In the genomic region with DNA sequence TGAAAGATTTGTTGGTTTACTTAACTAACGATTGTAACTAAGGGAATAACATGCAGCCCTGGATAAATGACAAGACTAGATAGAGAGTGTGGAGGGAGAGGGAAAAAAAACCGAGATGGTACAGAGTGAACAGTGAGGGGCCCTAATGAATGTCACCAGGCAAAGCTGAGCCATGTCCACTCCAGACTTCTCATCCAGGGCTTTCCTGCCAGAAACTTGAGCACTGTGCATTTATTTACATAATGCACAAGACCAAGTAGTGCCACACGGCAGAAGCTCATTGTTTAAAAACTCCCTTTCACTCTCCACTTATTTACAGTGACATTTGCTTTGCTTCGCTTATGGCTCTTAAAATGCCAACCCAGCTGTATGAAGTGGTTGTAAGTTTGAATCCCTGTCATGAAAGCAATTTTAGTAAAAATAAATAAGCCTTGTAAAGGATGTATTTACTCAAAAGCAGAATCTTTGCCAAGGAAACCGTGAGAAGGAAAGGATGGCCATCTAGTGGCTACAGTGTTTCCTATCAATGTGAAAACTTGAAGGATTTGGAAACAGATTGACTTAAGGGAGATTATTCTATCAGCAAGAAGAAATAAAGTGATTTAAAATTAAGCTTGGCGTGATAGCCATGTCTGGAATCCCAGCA, we compare ENCODE assay signal across 12 mouse cellular contexts. TPM values are rescaled to one million over a fixed set of nuclear protein-coding genes. Genes with fewer than 3 reads are reported as not detected.
DNase-seq lines count a peak whose midpoint lies in the region; ATAC-seq and TF ChIP-seq lines count a peak whose summit lies in the region.
"Had no signal": no experiment of that assay in that cellular context is flagged by ENCODE, and none has a peak within 500 bp of the region (broad histone marks: within the 10 kb centered on the region; RNA-seq: fewer than 3 reads in every experiment).

No protein-coding gene starts in this region.

- no peak for TF ChIP-seq EP300 in MEL (IDR thresholded peaks at IDR 0.05; ENCODE audit: low read depth in 1 of 2, low read length in 2 of 2)

- TF ChIP-seq POLR2A in MEL (IDR thresholded peaks at IDR 0.05; ENCODE audit: control insufficient read depth in 1 of 2, insufficient read depth in 1 of 2, low read depth in 1 of 2, low read length in 2 of 2, poor library complexity in 1 of 2), result no peak

- no peaks in the 10 kb centered on the region for H3K27me3 ChIP-seq in embryonic facial prominence, embryonic 11.5 days (ENCODE audit: control insufficient read depth, insufficient read depth, low read length)
- H3K27me3 ChIP-seq in embryonic facial prominence, embryonic 10.5 days (replicated peaks; ENCODE audit: low read depth, poor library complexity, severe bottlenecking), result no peaks in the 10 kb centered on the region
- H3K27me3 ChIP-seq in MEL (ENCODE audit: control insufficient read depth in 1 of 2, insufficient read depth in 2 of 2, low read length in 2 of 2), result no peaks in the 10 kb centered on the region
- no peaks in the 10 kb centered on the region for H3K27me3 ChIP-seq in hindbrain, embryonic 16.5 days (replicated peaks; ENCODE audit: control insufficient read depth, insufficient read depth, low read length)

- DNase-seq in embryonic facial prominence, embryonic 11.5 days (ENCODE audit: low spot score), result peak; percentile 44
- no peak for DNase-seq in embryonic facial prominence, embryonic 10.5 days (ENCODE audit: low spot score)
- peak; percentile 38 to 44 for DNase-seq in left cerebral cortex, postnatal 14 days (ENCODE audit: low spot score in 2 of 2)
- no peak for DNase-seq in left cerebral cortex, postnatal 4 days
- no peak for DNase-seq in MEL (ENCODE audit: low read depth, low spot score)
- DNase-seq in urinary bladder, postnatal 36 days (ENCODE audit: low spot score in 2 of 2), result no peak
- no peak for DNase-seq in gastrocnemius, postnatal 14 days
- DNase-seq: cerebellum, adult 2 months; heart, postnatal 14 days; right cerebral cortex, postnatal 25 days had no signal

- 53% methylated on average over 6 of the region's 6 CpGs for WGBS in embryonic facial prominence, embryonic 11.5 days
- 60% methylated on average over 6 of the region's 6 CpGs for WGBS in embryonic facial prominence, embryonic 10.5 days
- 33% methylated on average over 6 of the region's 6 CpGs for WGBS in hindbrain, embryonic 16.5 days

- no peak overlapping the region for H3K9ac ChIP-seq in embryonic facial prominence, embryonic 11.5 days (replicated peaks; ENCODE audit: low read length)
- no peak overlapping the region for H3K9ac ChIP-seq in MEL (ENCODE audit: control insufficient read depth, low read depth, low read length, poor library complexity, severe bottlenecking)
- no peak overlapping the region for H3K9ac ChIP-seq in hindbrain, embryonic 16.5 days (ENCODE audit: low read depth, low read length)

- H3K79me2 ChIP-seq in MEL (ENCODE audit: control insufficient read depth, insufficient read depth, low read length, poor library complexity), result no peaks in the 10 kb centered on the region

- H3K4me2 ChIP-seq in embryonic facial prominence, embryonic 11.5 days (ENCODE audit: low read depth, low read length), result no peak overlapping the region
- peak overlapping the region; percentile 35 for H3K4me2 ChIP-seq in hindbrain, embryonic 16.5 days (ENCODE audit: low read length)

- no peak for ATAC-seq in embryonic facial prominence, embryonic 11.5 days (replicated peaks; ENCODE audit: insufficient number of reproducible peaks, low FRiP score, low TSS enrichment, low read depth)
- peak; percentile 80 for ATAC-seq in hindbrain, embryonic 16.5 days
- ATAC-seq: CD4-positive, CD25-positive, alpha-beta regulatory T cell, adult 4 months had no signal

- intact Hi-C loops in left cerebral cortex, postnatal 14 days (cut with DNase I), result loop anchor here (10.0 kb wide), 1 partner anchor 671 kb away; a partner anchor contains a TSS
- intact Hi-C loops in left cerebral cortex, postnatal 4 days (cut with DNase I), result loop anchor here (2.0 to 10.0 kb wide), 3 partner anchors 673 to 1869 kb away; a partner anchor contains a TSS
- intact Hi-C loops in gastrocnemius, postnatal 14 days (cut with DNase I; ENCODE audit: low total_unique reads), result no loop called here

- H3K9me3 ChIP-seq in embryonic facial prominence, embryonic 11.5 days (replicated peaks; ENCODE audit: control insufficient read depth, low read length), result no peaks in the 10 kb centered on the region
- H3K9me3 ChIP-seq in embryonic facial prominence, embryonic 10.5 days, result no peaks in the 10 kb centered on the region
- no peaks in the 10 kb centered on the region for H3K9me3 ChIP-seq in MEL (replicated peaks; ENCODE audit: insufficient read depth, low read length)
- no peaks in the 10 kb centered on the region for H3K9me3 ChIP-seq in hindbrain, embryonic 16.5 days (ENCODE audit: control insufficient read depth, low read length)

- peak; percentile 19 for TF ChIP-seq RAD21 in MEL (IDR thresholded peaks at IDR 0.05; ENCODE audit: low read depth, low read length)

- H3K4me1 ChIP-seq in embryonic facial prominence, embryonic 11.5 days (ENCODE audit: control insufficient read depth, insufficient read depth, low read length), result no peaks in the 10 kb centered on the region
- peaks cover 4% of the 10 kb centered on the region; the same call in 1 of the 2 replicates for H3K4me1 ChIP-seq in embryonic facial prominence, embryonic 10.5 days
- H3K4me1 ChIP-seq in MEL (ENCODE audit: control insufficient read depth in 1 of 2, insufficient read depth in 2 of 2, low read length in 2 of 2), result no peaks in the 10 kb centered on the region
- H3K4me1 ChIP-seq in hindbrain, embryonic 16.5 days (ENCODE audit: control insufficient read depth, insufficient read depth, low read depth, low read length), result no peaks in the 10 kb centered on the region

- no peak overlapping the region for H3K27ac ChIP-seq in embryonic facial prominence, embryonic 11.5 days (replicated peaks; ENCODE audit: low read depth, low read length)
- no peak overlapping the region for H3K27ac ChIP-seq in embryonic facial prominence, embryonic 10.5 days (replicated peaks)
- no peak overlapping the region for H3K27ac ChIP-seq in MEL (ENCODE audit: control insufficient read depth, low read depth, low read length)
- no peak overlapping the region for H3K27ac ChIP-seq in hindbrain, embryonic 16.5 days (ENCODE audit: low read depth, low read length)

- H3K36me3 ChIP-seq in embryonic facial prominence, embryonic 11.5 days (replicated peaks; ENCODE audit: control insufficient read depth, insufficient read depth, low read depth, low read length), result no peaks in the 10 kb centered on the region
- H3K36me3 ChIP-seq in embryonic facial prominence, embryonic 10.5 days (replicated peaks), result no peaks in the 10 kb centered on the region
- no peaks in the 10 kb centered on the region for H3K36me3 ChIP-seq in MEL (ENCODE audit: control insufficient read depth in 1 of 2, insufficient read depth in 2 of 2, low read length in 2 of 2)
- no peaks in the 10 kb centered on the region for H3K36me3 ChIP-seq in hindbrain, embryonic 16.5 days (ENCODE audit: control insufficient read depth, insufficient read depth, low read length)

- no peak overlapping the region for H3K4me3 ChIP-seq in embryonic facial prominence, embryonic 11.5 days (ENCODE audit: low read depth, low read length)
- no peak overlapping the region for H3K4me3 ChIP-seq in embryonic facial prominence, embryonic 10.5 days
- H3K4me3 ChIP-seq in MEL (ENCODE audit: control insufficient read depth in 1 of 2, insufficient read depth in 1 of 2, low read depth in 2 of 2, low read length in 2 of 2), result no peak overlapping the region
- no peak overlapping the region for H3K4me3 ChIP-seq in hindbrain, embryonic 16.5 days (ENCODE audit: low read length)

- no peak; a peak in 1 of 6 replicates for TF ChIP-seq CTCF in MEL (IDR thresholded peaks at IDR 0.05 in 2 of 3, conservative IDR thresholded peaks at IDR 0.05 in 1 of 3; ENCODE audit: control insufficient read depth in 1 of 3, insufficient read depth in 1 of 3, low read depth in 2 of 3, low read length in 3 of 3, poor library complexity in 1 of 3, severe bottlenecking in 1 of 3)

TF ChIP-seq in MEL, 35 proteins besides CTCF, POLR2A, EP300 and RAD21:
- TF ChIP-seq MAFK (IDR thresholded peaks at IDR 0.05; ENCODE audit: borderline replicate concordance, low read depth, low read length) (no peak), JUND (IDR thresholded peaks at IDR 0.05; ENCODE audit: low read depth, low read length) (no peak), SIN3A (IDR thresholded peaks at IDR 0.05; ENCODE audit: low read length) (no peak), MYC (IDR thresholded peaks at IDR 0.05; ENCODE audit: low read depth, low read length) (no peak), UBTF (IDR thresholded peaks at IDR 0.05; ENCODE audit: borderline replicate concordance, insufficient read depth, low read depth, low read length) (no peak), ETS1 (IDR thresholded peaks at IDR 0.05; ENCODE audit: low read depth, low read length) (no peak), RCOR1 (IDR thresholded peaks at IDR 0.05; ENCODE audit: low read depth, low read length) (no peak), MXI1 (IDR thresholded peaks at IDR 0.05; ENCODE audit: low read depth, low read length) (no peak), ELF1 (IDR thresholded peaks at IDR 0.05; ENCODE audit: low read depth, low read length) (no peak), POLR2AphosphoS2 (IDR thresholded peaks at IDR 0.05; ENCODE audit: low read length) (no peak), USF1 (IDR thresholded peaks at IDR 0.05; ENCODE audit: low read depth, low read length) (no peak), GATA1 (IDR thresholded peaks at IDR 0.05; ENCODE audit: low read depth, low read length) (no peak), CHD2 (IDR thresholded peaks at IDR 0.05; ENCODE audit: low read length) (no peak), ZKSCAN1 (IDR thresholded peaks at IDR 0.05; ENCODE audit: low read depth, low read length) (no peak)
TF ChIP-seq in MEL: peak in this region for 0.

RNA-seq across cellular contexts. Expression of a gene that starts 12.5 kb away (rescaled TPM):
- 141 and 153 TPM in 2 replicates for polyA plus RNA-seq in embryonic facial prominence, embryonic 11.5 days (2014; fragmentation: Nextera tagmentation; extraction: Ambion mirVana)
- polyA plus RNA-seq in embryonic facial prominence, embryonic 10.5 days (2016; fragmentation: Nextera tagmentation; extraction: Ambion mirVana), result 129 and 131 TPM in 2 replicates
- 10 to 100 TPM; 59.9 to 66.8 TPM for total RNA-seq in left cerebral cortex, postnatal 14 days (2021)
- 10 to 100 TPM; 63.5 to 63.6 TPM for total RNA-seq in left cerebral cortex, postnatal 4 days (2021)
- 81.7 and 92.1 TPM in 2 replicates for total RNA-seq in MEL (2012; rRNA removed)
- polyA plus RNA-seq in MEL (2012; ENCODE audit: insufficient read depth in 1 of 2, insufficient read length in 2 of 2, low read depth in 1 of 2, low replicate concordance in 2 of 2, missing spikeins in 1 of 2), result 100 to 1,000 TPM; 150 to 277 TPM
- polyA plus RNA-seq in hindbrain, embryonic 16.5 days (2015; fragmentation: Nextera tagmentation; extraction: Ambion mirVana), result 44.0 and 48.2 TPM in 2 replicates
- 10 to 100 TPM; 26.8 to 33.3 TPM for total RNA-seq in gastrocnemius, postnatal 14 days (2021)

Comparison
In these comparisons a context has a peak if more than half of its experiments do, and no peak if none do; other contexts are left out.
1. DNase-seq: peak in embryonic facial prominence, embryonic 11.5 days (single experiment) and left cerebral cortex, postnatal 14 days (2 of 2); none in embryonic facial prominence, embryonic 10.5 days (single experiment), left cerebral cortex, postnatal 4 days (single experiment), MEL (single experiment), urinary bladder, postnatal 36 days (0 of 2) and gastrocnemius, postnatal 14 days (single experiment).